Mouse (Mus musculus) hindbrain, postnatal 0 days (tissue): ENCODE data around the gene Lrfn1. TPM values are rescaled to one million over a fixed set of nuclear protein-coding genes. Genes with fewer than 3 reads are reported as not detected.

Experiments
- ATAC-seq: fragments of 200-750 bp; cut with Nextera tagmentation; 2 replicates; pipeline ENCODE4 v1.8.0; 2017; ENCODE audit warnings: mild to moderate bottlenecking, moderate TSS enrichment, moderate library complexity
- DNase-seq: peaks from one replicate; pipeline ENCODE4 v3.0.0-alpha.2; 2015; ENCODE audit warnings: low spot score
- H3K27ac ChIP-seq: fragments of 300-500 bp; sonication (generic); 2 replicates; pipeline ENCODE4 v1.5.1; 2014; ENCODE audit warnings: mild to moderate bottlenecking
- H3K27me3 ChIP-seq: fragments of 300-500 bp; sonication (generic); 2 replicates; pipeline ENCODE4 v1.6.1; 2014; ENCODE audit warnings: low read length, mixed read lengths; ENCODE audit not compliant: insufficient read depth
- H3K36me3 ChIP-seq: fragments of 300-500 bp; sonication (generic); 2 replicates; pipeline ENCODE4 v1.6.1; 2014; ENCODE audit warnings: low read length, mixed read lengths; ENCODE audit not compliant: insufficient read depth
- H3K4me1 ChIP-seq: fragments of 300-500 bp; sonication (generic); 2 replicates; pipeline ENCODE4 v1.6.1; 2014; ENCODE audit warnings: antibody characterized with exemption, low read length, mixed read lengths; ENCODE audit not compliant: insufficient read depth
- H3K4me2 ChIP-seq: fragments of 300-500 bp; sonication (generic); 2 replicates; pipeline ENCODE4 v1.6.1; 2014; ENCODE audit warnings: low read depth, mild to moderate bottlenecking, low read length, moderate library complexity, mixed read lengths
- H3K4me3 ChIP-seq: fragments of 300-500 bp; sonication (generic); 2 replicates; pipeline ENCODE4 v1.5.1; 2014; ENCODE audit warnings: low read length
- H3K9ac ChIP-seq: fragments of 300-500 bp; sonication (generic); replicated peaks from 2 replicates; pipeline ENCODE4 v1.6.1; 2014; ENCODE audit warnings: mild to moderate bottlenecking, low read length, moderate library complexity, mixed read lengths
- H3K9me3 ChIP-seq: fragments of 300-500 bp; sonication (generic); 2 replicates; pipeline ENCODE4 v1.6.1; 2016; ENCODE audit warnings: low read length, mixed read lengths
- CTCF ChIP-seq: IDR thresholded peaks from 2 replicates; pipeline ENCODE4 v1.5.1; 2016; ENCODE audit warnings: antibody characterized with exemption, control low read depth, low read depth
- WGBS: fragments of 180-500 bp; shearing (Covaris S2); extraction: QIAGEN DNeasy Blood & Tissue Kit; methylation state at CpG from one replicate; pipeline ENCODE4 v1.1.7; 2014; 5-methylcytosine and 5-hydroxymethylcytosine counted together
- polyA plus RNA-seq: library from polyadenylated mRNA; unstranded; fragments of >200 nt; fragmentation: Nextera tagmentation; extraction: Ambion mirVana; gene quantifications from 2 replicates; pipeline ENCODE4 v1.2.1, GENCODE M21; 2015
- total RNA-seq: library from RNA; depleted of rRNA; stranded (reverse); fragments of >200 nt; gene quantifications from 2 replicates; pipeline ENCODE4 v1.2.3, GENCODE M21; 2014

The Lrfn1 gene
- total and polyA plus RNA-seq, 2 experiments from 2014 or later = 18.0 to 140 TPM

DNA sequence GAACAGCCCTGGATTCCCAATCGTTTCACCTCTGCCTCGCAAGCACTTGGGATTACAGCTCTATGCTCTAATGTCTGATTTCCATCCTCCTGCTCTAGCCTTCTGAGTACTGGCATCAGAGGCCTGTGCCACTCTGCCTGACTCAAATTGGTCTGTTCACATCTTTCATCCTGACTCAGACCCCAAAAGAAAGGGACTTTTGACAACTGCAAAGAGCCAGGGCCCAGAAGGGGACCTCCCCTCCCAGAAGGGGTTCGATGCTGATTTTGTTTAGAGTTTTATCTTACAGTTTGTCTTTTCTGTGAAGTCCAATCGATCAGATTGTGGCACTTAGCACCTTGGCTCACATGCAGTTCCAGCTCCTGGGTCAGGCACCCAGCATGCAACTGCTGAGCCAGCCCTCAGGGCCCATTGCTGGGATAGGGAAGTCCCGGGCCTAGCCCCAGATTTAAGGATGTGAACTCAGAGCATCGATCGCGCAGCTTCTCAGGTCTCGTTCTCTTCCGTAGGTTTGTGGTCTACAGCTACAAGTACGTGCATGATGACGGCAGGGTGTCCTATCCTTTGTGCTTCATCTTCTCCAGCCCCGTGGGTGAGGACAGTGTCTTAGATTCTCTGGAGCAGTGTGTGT is 7.3 kb upstream of the Lrfn1 start:
- DNase-seq = no peak
- no peaks in the 10 kb centered on the region for H3K36me3 ChIP-seq
- no peaks in the 10 kb centered on the region for H3K4me1 ChIP-seq
- 0 out of 2 replicates have a peak, but pooled peaks cover 2% of the 10 kb centered on the region for H3K27me3 ChIP-seq
- no peak for ATAC-seq
- no peak overlapping the region for H3K4me3 ChIP-seq
- no peak for TF ChIP-seq CTCF
- H3K27ac ChIP-seq = no peak overlapping the region
- no peaks in the 10 kb centered on the region for H3K9me3 ChIP-seq
- WGBS = 85% methylated on average over 13 of the region's 13 CpGs
- no peak overlapping the region for H3K9ac ChIP-seq
- H3K4me2 ChIP-seq = no peak overlapping the region

DNA sequence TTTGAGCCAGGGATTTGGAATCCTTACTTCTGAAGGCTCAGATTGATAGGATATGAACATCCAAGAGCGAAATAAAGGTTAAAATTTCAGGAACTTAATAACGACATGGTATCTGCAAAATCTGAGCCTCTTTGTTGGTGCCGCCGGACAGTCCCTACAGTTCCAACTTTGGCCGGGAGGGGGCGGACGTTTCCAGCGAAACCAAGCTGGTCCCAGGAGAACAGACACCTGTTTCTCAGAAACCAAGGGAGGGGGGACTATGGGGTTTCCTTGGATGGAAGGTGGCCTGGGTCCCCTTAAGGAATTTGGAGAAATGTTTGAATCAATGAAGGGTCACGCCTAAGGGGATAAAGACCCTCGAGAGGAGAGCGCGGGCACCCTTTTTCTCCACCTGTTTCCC is 5.3 kb upstream of the Lrfn1 start:
- H3K4me1 ChIP-seq = no peaks in the 10 kb centered on the region
- no peaks in the 10 kb centered on the region for H3K36me3 ChIP-seq
- H3K9ac ChIP-seq = no peak overlapping the region
- 9% methylated on average over 12 of the region's 12 CpGs for WGBS
- 0 out of 2 replicates have a peak, but pooled peaks cover 2% of the 10 kb centered on the region for H3K27me3 ChIP-seq
- H3K4me2 ChIP-seq = no peak overlapping the region
- DNase-seq = peak; percentile 86
- ATAC-seq = no peak
- peak; percentile 85 for TF ChIP-seq CTCF
- no peak overlapping the region for H3K4me3 ChIP-seq
- H3K27ac ChIP-seq = no peak overlapping the region
- no peaks in the 10 kb centered on the region for H3K9me3 ChIP-seq

DNA sequence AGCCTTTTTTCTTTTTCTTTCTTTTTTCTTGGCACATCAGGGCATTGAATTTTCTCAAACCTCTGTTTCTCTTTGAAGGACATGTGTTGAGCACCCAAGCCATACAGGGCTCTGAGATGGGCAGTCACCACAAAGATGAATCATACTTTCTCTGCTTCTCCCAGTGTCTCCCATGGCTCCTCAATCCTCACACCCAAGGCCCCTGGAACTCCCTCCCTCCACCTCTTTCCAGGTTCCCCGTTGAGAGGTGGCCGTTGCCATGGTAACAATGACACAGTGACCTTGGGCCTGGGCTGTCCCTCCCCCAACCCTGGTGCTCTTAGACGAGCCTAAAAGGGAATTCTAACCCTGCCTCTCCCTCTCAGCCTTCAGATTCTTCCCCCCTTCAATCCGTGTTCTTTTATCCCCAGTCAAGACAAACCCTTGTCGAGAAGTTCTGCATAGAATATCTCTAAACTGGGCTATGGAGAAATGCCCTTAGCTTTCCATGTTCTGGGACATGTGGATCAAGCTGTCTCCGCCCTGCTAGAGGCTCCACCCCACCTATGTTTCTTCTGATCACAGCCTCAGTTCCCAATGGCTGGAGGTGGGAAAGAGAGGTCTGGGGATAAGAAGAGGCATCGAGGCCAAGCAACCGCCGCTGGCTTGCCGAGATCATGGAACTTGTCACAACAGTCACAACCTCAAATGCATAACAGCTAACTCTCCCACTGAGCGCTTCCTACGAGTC is 4.5 kb upstream of the Lrfn1 start:
- no peak for ATAC-seq
- H3K27me3 ChIP-seq = 0 out of 2 replicates have a peak, but pooled peaks cover 2% of the 10 kb centered on the region
- TF ChIP-seq CTCF = no peak
- H3K27ac ChIP-seq = no peak overlapping the region
- H3K4me1 ChIP-seq = no peaks in the 10 kb centered on the region
- peak overlapping the region; percentile 24; the same call in 1 of the 2 replicates for H3K9ac ChIP-seq
- DNase-seq = peak; percentile 39
- no peaks in the 10 kb centered on the region for H3K36me3 ChIP-seq
- WGBS = 19% methylated on average over 12 of the region's 12 CpGs
- no peaks in the 10 kb centered on the region for H3K9me3 ChIP-seq
- no peak overlapping the region for H3K4me3 ChIP-seq
- no peak overlapping the region for H3K4me2 ChIP-seq

DNA sequence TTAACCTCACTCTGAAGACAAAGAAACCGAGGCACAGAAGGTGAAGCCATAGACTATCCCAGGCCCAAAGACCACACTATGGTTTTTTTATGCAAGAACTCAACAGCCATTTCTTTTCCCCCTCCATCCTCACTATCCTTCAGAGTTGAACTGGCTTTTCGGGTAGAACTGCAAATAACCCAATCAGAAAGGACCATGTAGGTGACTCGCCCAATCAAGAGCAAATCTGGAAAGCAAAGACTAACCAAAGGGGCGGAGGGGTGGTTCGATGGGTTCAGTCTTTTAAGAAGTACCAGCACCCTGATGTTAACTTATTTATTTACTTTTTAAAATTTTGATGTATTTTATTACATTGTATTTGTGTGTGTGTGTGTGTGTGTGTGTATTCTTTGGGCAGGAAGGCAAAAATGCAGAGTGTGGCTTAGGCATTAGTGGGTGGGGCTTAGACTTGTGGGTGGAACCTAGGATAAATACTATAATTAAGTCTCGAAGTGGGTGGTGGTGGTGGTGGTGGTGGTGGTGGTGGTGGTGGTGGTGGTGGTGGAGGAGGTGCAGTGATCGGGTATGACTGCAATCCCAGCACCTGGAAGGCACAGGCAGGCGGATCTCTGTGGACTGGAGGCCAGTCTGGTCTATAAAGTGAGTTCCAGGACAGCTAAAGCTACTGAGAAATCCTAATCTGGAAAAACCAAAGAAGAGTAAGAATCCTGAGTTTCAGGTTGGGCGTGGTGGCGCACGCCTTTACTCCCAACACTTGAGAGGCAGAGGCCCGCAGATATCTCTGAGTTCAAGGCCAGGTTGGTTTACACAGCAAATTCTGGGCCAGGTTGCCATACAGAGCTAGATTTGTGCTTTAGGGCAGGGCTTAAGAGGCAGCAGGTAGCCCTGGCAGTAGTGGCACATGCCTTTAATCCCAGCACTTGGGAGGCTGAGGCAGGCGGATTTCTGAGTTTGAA is 3.6 kb upstream of the Lrfn1 start:
- H3K9me3 ChIP-seq = no peaks in the 10 kb centered on the region
- H3K27me3 ChIP-seq = 0 out of 2 replicates have a peak, but pooled peaks cover 2% of the 10 kb centered on the region
- WGBS = 73% methylated on average over 13 of the region's 13 CpGs
- no peak for TF ChIP-seq CTCF
- no peak overlapping the region for H3K4me2 ChIP-seq
- no peaks in the 10 kb centered on the region for H3K4me1 ChIP-seq
- H3K27ac ChIP-seq = no peak overlapping the region
- DNase-seq (no peak), ATAC-seq (no peak)
- H3K36me3 ChIP-seq = no peaks in the 10 kb centered on the region
- no peak overlapping the region for H3K4me3 ChIP-seq
- H3K9ac ChIP-seq = no peak overlapping the region

DNA sequence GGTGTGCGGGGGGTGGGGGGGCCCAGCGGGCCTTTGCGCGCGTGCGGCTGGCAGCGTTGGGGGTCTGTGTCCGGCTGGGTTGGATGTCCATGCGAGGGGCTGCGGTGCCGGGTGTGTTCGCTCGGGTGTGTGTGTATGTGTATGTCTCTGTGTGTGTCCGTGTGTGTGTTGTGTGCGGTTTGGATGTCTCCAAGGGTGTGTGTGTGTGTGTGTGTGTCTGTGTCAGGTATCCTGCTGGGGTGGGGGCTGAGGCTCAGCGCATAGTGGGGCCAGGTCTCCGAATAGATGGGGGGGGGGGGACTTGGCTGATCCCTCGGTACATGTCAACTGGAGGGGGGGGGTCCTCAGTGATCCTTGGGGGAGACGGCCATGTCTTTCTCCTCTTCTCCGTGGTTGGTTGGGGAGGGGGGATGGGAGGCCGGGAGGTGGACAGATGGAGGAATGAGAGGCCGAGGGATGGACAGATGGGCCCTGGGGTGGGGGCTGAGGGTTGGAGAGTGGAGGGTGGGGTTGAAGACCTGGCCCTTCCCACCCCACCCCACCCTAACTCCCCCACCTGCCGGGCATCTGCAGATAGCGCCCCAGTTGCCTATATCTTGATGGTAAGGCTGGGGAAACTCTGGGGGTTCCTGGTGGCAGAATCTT is 703 bp downstream of the Lrfn1 start:
- Histone ChIP-seq H3K9ac (peak overlapping the region; percentile 90), H3K27me3 (no peaks in the 10 kb centered on the region), H3K4me3 (peak overlapping the region; percentile 83), H3K36me3 (no peaks in the 10 kb centered on the region), H3K4me2 (peak overlapping the region; percentile 79), H3K27ac (peak overlapping the region; percentile 77), H3K4me1 (no peaks in the 10 kb centered on the region; the same call in 1 of the 2 replicates), H3K9me3 (no peaks in the 10 kb centered on the region)
- WGBS = 0% methylated on average over 21 of the region's 24 CpGs
- TF ChIP-seq CTCF = no peak
- peak; percentile 65 for ATAC-seq
- peak; percentile 36 for DNase-seq

DNA sequence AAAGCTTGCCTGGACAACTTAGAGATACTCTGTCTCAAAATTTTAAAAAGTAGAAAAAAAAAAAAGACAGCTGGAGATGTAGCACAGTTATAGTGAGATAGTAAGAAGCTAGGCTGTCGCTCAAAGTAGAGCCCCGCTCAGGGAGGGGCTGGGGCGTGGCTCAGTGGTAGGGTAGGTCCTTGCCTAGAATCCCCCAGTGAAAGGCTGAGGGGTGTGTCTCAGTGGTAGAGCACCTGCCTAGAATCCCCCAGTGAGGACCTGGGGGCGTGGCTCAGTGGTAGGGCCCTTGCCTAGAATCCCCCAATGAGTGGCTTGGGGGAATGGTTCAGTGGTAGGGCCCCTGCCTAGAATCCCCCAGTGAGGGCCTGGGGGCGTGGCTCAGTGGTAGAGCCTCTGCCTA is 8.6 kb downstream of the Lrfn1 start:
- peaks cover 47% of the 10 kb centered on the region for H3K36me3 ChIP-seq
- 93% methylated on average over 5 of the region's 5 CpGs for WGBS
- ATAC-seq = no peak

More for the DNA sequence above, 8.6 kb downstream of the Lrfn1 start:
- no peaks in the 10 kb centered on the region for H3K27me3 ChIP-seq
- no peak overlapping the region for H3K27ac ChIP-seq
- TF ChIP-seq CTCF = no peak
- DNase-seq = no peak
- H3K9me3 ChIP-seq = no peaks in the 10 kb centered on the region
- H3K4me1 ChIP-seq = 0 out of 2 replicates have a peak, but pooled peaks cover 8% of the 10 kb centered on the region
- no peak overlapping the region for H3K4me2 ChIP-seq
- no peak overlapping the region for H3K4me3 ChIP-seq
- no peak overlapping the region for H3K9ac ChIP-seq
